Mouse (Mus musculus) C2C12 (cell line): Measurements from ENCODE around the gene Pla2g6. TPM values are rescaled to one million over a fixed set of nuclear protein-coding genes. Genes with fewer than 3 reads are reported as not detected.

Experiments used
- H3K27me3 ChIP-seq: one replicate; pipeline ENCODE4 v1.6.1; 2011; ENCODE audit not compliant: control insufficient read depth, insufficient read depth, insufficient read length
- H3K36me3 ChIP-seq: one replicate; pipeline ENCODE4 v1.6.1; 2011; ENCODE audit not compliant: control insufficient read depth, insufficient read depth
- H3K4me3 ChIP-seq: one replicate; pipeline ENCODE4 v1.5.1; 2011; ENCODE audit warnings: mild to moderate bottlenecking, control low read depth; ENCODE audit not compliant: poor library complexity, insufficient read depth, severe bottlenecking
- H3K79me2 ChIP-seq: one replicate; pipeline ENCODE4 v1.6.1; 2011; ENCODE audit not compliant: control insufficient read depth, insufficient read depth
- H3K79me3 ChIP-seq: one replicate; pipeline ENCODE4 v1.6.1; 2011; ENCODE audit warnings: low read depth, control low read depth
- H3ac ChIP-seq: one replicate; pipeline ENCODE3; 2011; ENCODE audit warnings: low read depth; ENCODE audit not compliant: control insufficient read depth, insufficient read length
- CEBPB ChIP-seq: IDR thresholded peaks from one replicate; pipeline ENCODE4 v1.6.1; 2011; ENCODE audit warnings: low read depth, mild to moderate bottlenecking, control low read depth, moderate library complexity
- CTCF ChIP-seq: IDR thresholded peaks from one replicate; pipeline ENCODE4 v1.5.1; 2011; ENCODE audit not compliant: control insufficient read depth, insufficient read depth, insufficient read length
- FOSL1 ChIP-seq: IDR thresholded peaks from one replicate; pipeline ENCODE4 v1.8.0; 2011; ENCODE audit warnings: mild to moderate bottlenecking, low read length; ENCODE audit not compliant: poor library complexity, insufficient read depth, severe bottlenecking
- MAX ChIP-seq: IDR thresholded peaks from one replicate; pipeline ENCODE4 v1.6.1; 2011; ENCODE audit warnings: mild to moderate bottlenecking, control low read depth
- MYOD1 ChIP-seq: IDR thresholded peaks from one replicate; pipeline ENCODE4 v1.6.1; 2011; ENCODE audit warnings: low read depth; ENCODE audit not compliant: control insufficient read depth, insufficient read length
- MYOG ChIP-seq: IDR thresholded peaks from one replicate; pipeline ENCODE4 v1.6.1; 2011; ENCODE audit not compliant: control insufficient read depth, insufficient read length; ENCODE audit errors: extremely low read depth
- USF1 ChIP-seq: IDR thresholded peaks from one replicate; pipeline ENCODE4 v1.6.1; 2011; ENCODE audit warnings: low read depth, mild to moderate bottlenecking, control low read depth, moderate library complexity
- polyA plus RNA-seq: library from polyadenylated mRNA; unstranded; fragments of >200 nt; fragmentation: generic; extraction: Trizol; gene quantifications from one replicate; pipeline ENCODE4 v1.2.1, GENCODE M21; 2012; ENCODE audit warnings: missing spikeins

The Pla2g6 gene
- polyA plus RNA-seq, 1 experiment = 17.4 TPM

- Histone ChIP-seq H3K4me3 (no peak overlapping the region), H3K36me3 (peaks cover 14% of the 10 kb centered on the region), H3K79me3 (no peaks in the 10 kb centered on the region), H3K79me2 (no peaks in the 10 kb centered on the region), H3ac (no peak overlapping the region), H3K27me3 (no peaks in the 10 kb centered on the region)
- TF ChIP-seq USF1 (no peak), MYOD1 (no peak)
Observed at GRCm38 (mm10) chr15:79290340-79290739, 37.9 kb downstream of the Pla2g6 start.

GRCm38 (mm10) chr15:79289441-79289840 is 38.7 kb downstream of the Pla2g6 start:
- no peak overlapping the region for H3ac ChIP-seq
- no peak for TF ChIP-seq CTCF
- TF ChIP-seq MAX = no peak
- TF ChIP-seq MYOD1 = no peak
- no peak for TF ChIP-seq USF1
- TF ChIP-seq MYOG = no peak
- no peak for TF ChIP-seq CEBPB
- TF ChIP-seq FOSL1 = no peak
- no peak overlapping the region for H3K4me3 ChIP-seq
- H3K79me3 ChIP-seq = no peaks in the 10 kb centered on the region
- peaks cover 14% of the 10 kb centered on the region for H3K36me3 ChIP-seq
- H3K79me2 ChIP-seq = no peaks in the 10 kb centered on the region
- H3K27me3 ChIP-seq = no peaks in the 10 kb centered on the region

- Histone ChIP-seq H3K79me3 (no peaks in the 10 kb centered on the region), H3K36me3 (peaks cover 14% of the 10 kb centered on the region)
Observed at GRCm38 (mm10) chr15:79288387-79288786, 39.8 kb downstream of the Pla2g6 start.

GRCm38 (mm10) chr15:79287091-79287490 is 41.1 kb downstream of the Pla2g6 start:
- no peaks in the 10 kb centered on the region for H3K79me3 ChIP-seq
- no peak for TF ChIP-seq CEBPB
- TF ChIP-seq CTCF = no peak
- TF ChIP-seq MAX = no peak
- TF ChIP-seq MYOD1 = no peak
- no peak for TF ChIP-seq FOSL1
- TF ChIP-seq MYOG = no peak
- TF ChIP-seq USF1 = no peak
- no peaks in the 10 kb centered on the region for H3K27me3 ChIP-seq
- peaks cover 14% of the 10 kb centered on the region for H3K36me3 ChIP-seq
- H3K79me2 ChIP-seq = no peaks in the 10 kb centered on the region
- no peak overlapping the region for H3ac ChIP-seq
- H3K4me3 ChIP-seq = no peak overlapping the region

More at GRCm38 (mm10) chr15:79288387-79288786, 39.8 kb downstream of the Pla2g6 start:
- TF ChIP-seq CEBPB (no peak), FOSL1 (no peak), USF1 (no peak), MYOD1 (no peak), MYOG (no peak), MAX (no peak), CTCF (no peak)
- Histone ChIP-seq H3K27me3 (no peaks in the 10 kb centered on the region), H3K4me3 (no peak overlapping the region), H3K79me2 (no peaks in the 10 kb centered on the region), H3ac (no peak overlapping the region)

GRCm38 (mm10) chr15:79286141-79286540 is 42.0 kb downstream of the Pla2g6 start:
- no peaks in the 10 kb centered on the region for H3K79me2 ChIP-seq
- H3K36me3 ChIP-seq = peaks cover 14% of the 10 kb centered on the region
- no peak overlapping the region for H3ac ChIP-seq
- H3K4me3 ChIP-seq = no peak overlapping the region
- no peaks in the 10 kb centered on the region for H3K27me3 ChIP-seq
- no peaks in the 10 kb centered on the region for H3K79me3 ChIP-seq
- TF ChIP-seq MAX = no peak
- TF ChIP-seq MYOG = no peak
- TF ChIP-seq CEBPB = no peak
- no peak for TF ChIP-seq USF1
- no peak for TF ChIP-seq CTCF
- no peak for TF ChIP-seq MYOD1
- no peak for TF ChIP-seq FOSL1

GRCm38 (mm10) chr15:79285399-79285798 is 42.8 kb downstream of the Pla2g6 start, which contains the start of gene Baiap2l2:
TSS of gene Baiap2l2 (minus strand) at chr15:79285537.
- no peak for TF ChIP-seq CTCF
- Histone ChIP-seq H3K4me3 (no peak within 1 kb of the TSS), H3ac (no peak within 1 kb of the TSS), H3K79me3 (no peaks in the 10 kb centered on the region), H3K27me3 (no peaks in the 10 kb centered on the region), H3K79me2 (no peaks in the 10 kb centered on the region), H3K36me3 (peaks cover 14% of the 10 kb centered on the region)
